Mouse (Mus musculus) urinary bladder, adult 18-20 months (tissue): ENCODE measurements around the gene Chrnb2.

Experiments
- DNase-seq, 2 experiments: peaks; one replicate each; pipeline ENCODE4 v3.0.0; 2022; ENCODE audit warnings: low spot score in 2 of 2, mixed read lengths in 2 of 2

Gene Chrnb2

GRCm38 (mm10) chr3:89715207-89715966 lies 49.0 kb downstream of the Chrnb2 start:
- DNase-seq = peak in 1 of 2 experiments; percentile 55

GRCm38 (mm10) chr3:89714359-89715206 lies 49.8 kb downstream of the Chrnb2 start, which contains the start of gene Adar:
Gene Adar (plus strand): TSS chr3:89715022.
- peak; percentile 45 to 66 for DNase-seq

GRCm38 (mm10) chr3:89704064-89704463 lies 60.4 kb downstream of the Chrnb2 start:
- DNase-seq = no peak

GRCm38 (mm10) chr3:89703596-89703995 lies 60.8 kb downstream of the Chrnb2 start:
- no peak for DNase-seq

- DNase-seq = no peak
Observed at GRCm38 (mm10) chr3:89700461-89700860, 64.0 kb downstream of the Chrnb2 start.

GRCm38 (mm10) chr3:89698958-89699357 lies 65.5 kb downstream of the Chrnb2 start:
- no peak for DNase-seq
